Mouse (Mus musculus) mature B cell (primary cell): ENCODE data around the gene Rassf8.

Experiments used
- in situ Hi-C: fragments of 300-500 bp; cut with MboI; formaldehyde crosslinking; loops from 2 replicates; pipeline ENCODE4 v1.14.3; 2019

Rassf8 gene

GRCm38 (mm10) chr6:145747671-145748640, 1.4 kb downstream of the Rassf8 start:
- in situ Hi-C loops = no loop called here

GRCm38 (mm10) chr6:145750394-145750793, 3.8 kb downstream of the Rassf8 start:
- in situ Hi-C loops = no loop called here

GRCm38 (mm10) chr6:145753296-145753695, 6.7 kb downstream of the Rassf8 start:
- in situ Hi-C loops = no loop called here

- in situ Hi-C loops = no loop called here
These were observed 7.9 kb downstream of the Rassf8 start for GRCm38 (mm10) chr6:145754416-145754815.

- in situ Hi-C loops = no loop called here
These were observed 9.5 kb downstream of the Rassf8 start for GRCm38 (mm10) chr6:145755942-145756639.

GRCm38 (mm10) chr6:145756640-145757005, 10.1 kb downstream of the Rassf8 start:
- in situ Hi-C loops = no loop called here

GRCm38 (mm10) chr6:145757346-145757745, 10.8 kb downstream of the Rassf8 start:
- in situ Hi-C loops = no loop called here

GRCm38 (mm10) chr6:145758685-145759084, 12.1 kb downstream of the Rassf8 start:
- in situ Hi-C loops = no loop called here

- in situ Hi-C loops = no loop called here
These were observed 12.9 kb downstream of the Rassf8 start for GRCm38 (mm10) chr6:145759432-145759831.

- in situ Hi-C loops = no loop called here
These were observed 13.9 kb downstream of the Rassf8 start for GRCm38 (mm10) chr6:145760246-145761016.

- in situ Hi-C loops = no loop called here
These were observed 14.8 kb downstream of the Rassf8 start for GRCm38 (mm10) chr6:145761151-145761935.

- in situ Hi-C loops = no loop called here
These were observed 15.5 kb downstream of the Rassf8 start for GRCm38 (mm10) chr6:145762016-145762415.

- in situ Hi-C loops = no loop called here
These were observed 16.5 kb downstream of the Rassf8 start for GRCm38 (mm10) chr6:145763051-145763450.

GRCm38 (mm10) chr6:145765011-145765410, 18.5 kb downstream of the Rassf8 start:
- in situ Hi-C loops = no loop called here

- in situ Hi-C loops = no loop called here
These were observed 20.4 kb downstream of the Rassf8 start for GRCm38 (mm10) chr6:145766971-145767370.

GRCm38 (mm10) chr6:145767637-145768036, 21.1 kb downstream of the Rassf8 start:
- in situ Hi-C loops = no loop called here

- in situ Hi-C loops = no loop called here
These were observed 22.2 kb downstream of the Rassf8 start for GRCm38 (mm10) chr6:145768671-145769292.

- in situ Hi-C loops = no loop called here
These were observed 23.3 kb downstream of the Rassf8 start for GRCm38 (mm10) chr6:145769855-145770254.

- in situ Hi-C loops = no loop called here
These were observed 23.9 kb downstream of the Rassf8 start for GRCm38 (mm10) chr6:145770272-145771000.

GRCm38 (mm10) chr6:145774436-145774835, 27.9 kb downstream of the Rassf8 start:
- in situ Hi-C loops = no loop called here
